Mouse (Mus musculus): ENCODE measurements at regions not wholly inside any gene's neighbourhood (a gene's known extent, or its start where the extent isn't known, plus 50 kb on each side); places are given as distances from the start of the nearest gene placed in this dataset.

DNA sequence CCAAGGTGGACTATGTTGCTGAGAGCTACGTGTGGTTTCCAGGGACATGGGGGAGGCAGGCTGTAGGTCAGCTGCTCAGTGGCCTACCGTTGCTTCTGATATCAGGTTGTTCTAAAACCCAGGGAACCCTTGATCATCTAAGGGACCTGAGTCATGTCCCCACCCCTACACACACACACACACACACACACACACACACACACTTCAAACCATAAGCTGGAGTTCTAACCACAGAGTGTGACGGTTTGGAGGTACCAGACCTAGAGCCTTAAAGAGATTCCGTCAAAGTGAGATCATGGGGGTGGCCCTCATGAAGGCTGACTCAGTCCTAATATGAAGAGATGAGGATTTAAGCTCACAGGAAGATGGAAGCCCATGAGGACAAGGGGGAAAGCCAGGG, 130.8 kb upstream of the Id2 start:
- no peak for TF ChIP-seq POLR2A (IDR thresholded peaks at IDR 0.05; ENCODE audit: borderline replicate concordance, low read depth, low read length)
- no peak for TF ChIP-seq CTCF (IDR thresholded peaks at IDR 0.05; ENCODE audit: low read depth, low read length)

Measured in bone marrow macrophage, adult 2 months (primary cell).